Mouse (Mus musculus): ENCODE measurements around the gene Sgms1.

Gene Sgms1

GRCm38 (mm10) chr19:32356166-32356565 lies 33.3 kb downstream of the Sgms1 start:
- no peak for DNase-seq (ENCODE audit: low spot score)

GRCm38 (mm10) chr19:32353447-32353846 lies 36.1 kb downstream of the Sgms1 start:
- DNase-seq (ENCODE audit: low spot score), result no peak

- no peak for DNase-seq (ENCODE audit: low spot score)
These were observed 40.4 kb downstream of the Sgms1 start for GRCm38 (mm10) chr19:32348955-32349654.

- no peak for DNase-seq (ENCODE audit: low spot score)
These were observed 42.0 kb downstream of the Sgms1 start for GRCm38 (mm10) chr19:32347491-32347890.

GRCm38 (mm10) chr19:32346624-32347341 lies 42.7 kb downstream of the Sgms1 start:
- no peak for DNase-seq (ENCODE audit: low spot score)

GRCm38 (mm10) chr19:32346176-32346575 lies 43.3 kb downstream of the Sgms1 start:
- no peak for DNase-seq (ENCODE audit: low spot score)

- DNase-seq (ENCODE audit: low spot score), result no peak
These were observed 44.3 kb downstream of the Sgms1 start for GRCm38 (mm10) chr19:32345181-32345745.

GRCm38 (mm10) chr19:32344738-32345121 lies 44.8 kb downstream of the Sgms1 start:
- no peak for DNase-seq (ENCODE audit: low spot score)

- no peak for DNase-seq (ENCODE audit: low spot score)
These were observed 45.4 kb downstream of the Sgms1 start for GRCm38 (mm10) chr19:32343937-32344737.

- DNase-seq (ENCODE audit: low spot score), result no peak
These were observed 47.1 kb downstream of the Sgms1 start for GRCm38 (mm10) chr19:32342436-32342835.

- no peak for DNase-seq (ENCODE audit: low spot score)
These were observed 48.4 kb downstream of the Sgms1 start for GRCm38 (mm10) chr19:32341091-32341490.

- no peak for DNase-seq (ENCODE audit: low spot score)
These were observed 49.3 kb downstream of the Sgms1 start for GRCm38 (mm10) chr19:32340168-32340567.

GRCm38 (mm10) chr19:32337708-32338107 lies 51.8 kb downstream of the Sgms1 start:
- DNase-seq (ENCODE audit: low spot score), result no peak

GRCm38 (mm10) chr19:32334751-32335150 lies 54.8 kb downstream of the Sgms1 start:
- no peak for DNase-seq (ENCODE audit: low spot score)

GRCm38 (mm10) chr19:32333544-32333943 lies 56.0 kb downstream of the Sgms1 start:
- no peak for DNase-seq (ENCODE audit: low spot score)

GRCm38 (mm10) chr19:32332779-32333460 lies 56.6 kb downstream of the Sgms1 start:
- DNase-seq (ENCODE audit: low spot score), result no peak

GRCm38 (mm10) chr19:32330231-32330630 lies 59.3 kb downstream of the Sgms1 start:
- DNase-seq (ENCODE audit: low spot score), result no peak

GRCm38 (mm10) chr19:32329511-32329910 lies 60.0 kb downstream of the Sgms1 start:
- DNase-seq (ENCODE audit: low spot score), result no peak

- DNase-seq (ENCODE audit: low spot score), result no peak
These were observed 61.3 kb downstream of the Sgms1 start for GRCm38 (mm10) chr19:32328089-32328828.

- DNase-seq (ENCODE audit: low spot score), result no peak
These were observed 62.9 kb downstream of the Sgms1 start for GRCm38 (mm10) chr19:32326621-32327021.

GRCm38 (mm10) chr19:32326156-32326555 lies 63.4 kb downstream of the Sgms1 start:
- DNase-seq (ENCODE audit: low spot score), result no peak
